Mouse (Mus musculus) 3T3-L1 (cell line): ENCODE measurements around the gene Kdm2a.
A peak's percentile ranks its signal among the peaks of the same experiment; 100 is the strongest.

Experiments used
- DNase-seq: peaks from one replicate; pipeline ENCODE4 v3.0.0-alpha.2; 2015; ENCODE audit warnings: low read depth, low spot score

Kdm2a gene

GRCm38 (mm10) chr19:4397798-4398629, at the start of gene Kdm2a:
Gene Kdm2a (minus strand): TSS chr19:4398285.
- DNase-seq = no peak

- no peak for DNase-seq
Measured at GRCm38 (mm10) chr19:4447445-4447844, 49.4 kb upstream of the Kdm2a start.

GRCm38 (mm10) chr19:4446661-4447420, 48.8 kb upstream of the Kdm2a start:
- no peak for DNase-seq

DNA sequence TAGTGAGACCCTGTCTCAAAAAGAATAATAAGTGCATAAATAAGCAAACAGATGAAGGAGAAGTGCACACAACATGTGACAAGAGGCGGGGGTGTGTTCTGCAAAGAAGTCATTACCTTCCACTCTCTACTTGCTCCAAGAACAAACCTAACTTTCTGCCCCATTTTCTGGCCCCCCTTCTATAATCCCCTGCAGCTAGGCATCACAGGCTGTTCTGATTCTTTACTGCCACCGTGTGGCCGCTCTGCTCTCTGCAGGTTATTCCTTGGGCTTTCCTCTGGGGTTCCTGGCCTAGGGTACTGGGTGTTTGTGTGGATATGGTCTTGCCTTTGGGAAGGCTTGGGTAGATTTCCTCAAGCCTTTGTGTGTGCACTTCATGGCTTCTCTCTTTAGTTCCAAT, 44.3 kb upstream of the Kdm2a start:
- peak; percentile 93 for DNase-seq

DNA sequence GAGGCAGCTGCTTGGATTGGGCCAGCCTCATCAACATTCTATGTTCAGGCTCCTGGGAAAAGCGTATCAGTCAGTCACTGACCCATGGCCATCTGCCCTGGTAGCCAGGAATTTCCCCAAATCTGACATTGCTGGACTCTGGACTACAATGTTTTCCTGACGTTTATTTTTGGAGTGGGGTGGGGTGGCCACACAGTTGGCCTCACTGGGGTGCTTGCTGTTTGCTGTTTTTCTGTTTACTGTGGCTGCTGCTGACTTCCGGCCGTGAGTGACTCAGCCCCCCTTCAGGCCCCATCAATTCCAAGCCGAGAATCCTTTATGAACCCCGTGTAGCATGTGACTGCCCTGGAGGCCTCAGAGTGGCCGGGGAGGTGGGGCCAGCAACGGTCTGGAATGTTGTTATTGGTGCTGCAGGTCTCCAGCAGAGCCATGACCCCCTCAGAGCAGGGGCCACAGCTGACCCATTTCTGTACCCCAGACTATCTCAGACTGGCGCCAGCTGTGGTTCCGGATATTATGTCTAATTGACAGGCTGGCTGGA, 43.6 kb upstream of the Kdm2a start:
- peak; percentile 92 for DNase-seq

- peak; percentile 87 for DNase-seq
Measured at GRCm38 (mm10) chr19:4441090-4441591, 43.1 kb upstream of the Kdm2a start.

DNA sequence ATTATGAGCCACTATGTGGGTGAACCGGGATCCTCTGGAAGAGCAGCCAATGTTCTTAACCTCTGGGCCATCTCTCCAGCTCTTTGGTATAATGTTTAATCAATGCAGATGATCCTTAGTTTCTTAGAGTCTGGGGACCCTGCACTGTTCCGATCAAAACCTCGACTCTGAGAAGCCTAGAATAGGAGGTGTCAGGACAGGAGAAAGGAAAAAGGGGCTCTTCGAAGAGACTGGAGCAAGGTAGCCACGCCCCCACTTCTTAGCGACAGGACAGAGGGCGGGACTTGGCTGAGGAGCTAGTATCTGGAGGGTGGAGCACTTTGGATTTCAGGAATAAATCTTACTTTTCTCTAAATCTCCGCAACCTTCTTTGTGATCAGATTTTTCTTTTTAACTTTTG, 42.1 kb upstream of the Kdm2a start:
- peak; percentile 94 for DNase-seq

GRCm38 (mm10) chr19:4439161-4439801, 41.2 kb upstream of the Kdm2a start, which contains the start of gene Rhod:
Gene Rhod (minus strand): TSS chr19:4439432.
- peak; percentile 67 for DNase-seq

DNA sequence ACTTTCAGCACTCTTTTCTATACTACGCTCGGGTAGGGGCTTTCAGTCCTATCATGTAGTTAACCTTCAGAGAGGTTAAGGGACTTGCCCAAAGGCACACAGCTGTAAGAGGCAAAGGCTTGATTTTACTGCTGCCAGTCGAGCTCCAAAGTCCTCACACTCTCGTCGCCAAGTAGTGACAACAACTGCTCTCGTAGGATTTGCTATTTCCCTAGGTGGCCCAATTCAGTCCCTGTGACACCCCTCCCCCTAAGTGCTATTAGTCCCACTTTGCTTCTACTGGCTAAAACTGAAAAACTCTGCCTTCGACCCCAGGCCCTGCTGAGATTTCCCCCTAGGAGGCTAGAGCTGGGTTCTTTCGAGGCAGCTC, 40.7 kb upstream of the Kdm2a start:
- DNase-seq = peak; percentile 43

GRCm38 (mm10) chr19:4437886-4438285, 39.8 kb upstream of the Kdm2a start:
- peak; percentile 79 for DNase-seq

GRCm38 (mm10) chr19:4436254-4436653, 38.2 kb upstream of the Kdm2a start:
- no peak for DNase-seq

GRCm38 (mm10) chr19:4434999-4435398, 36.9 kb upstream of the Kdm2a start:
- no peak for DNase-seq

DNA sequence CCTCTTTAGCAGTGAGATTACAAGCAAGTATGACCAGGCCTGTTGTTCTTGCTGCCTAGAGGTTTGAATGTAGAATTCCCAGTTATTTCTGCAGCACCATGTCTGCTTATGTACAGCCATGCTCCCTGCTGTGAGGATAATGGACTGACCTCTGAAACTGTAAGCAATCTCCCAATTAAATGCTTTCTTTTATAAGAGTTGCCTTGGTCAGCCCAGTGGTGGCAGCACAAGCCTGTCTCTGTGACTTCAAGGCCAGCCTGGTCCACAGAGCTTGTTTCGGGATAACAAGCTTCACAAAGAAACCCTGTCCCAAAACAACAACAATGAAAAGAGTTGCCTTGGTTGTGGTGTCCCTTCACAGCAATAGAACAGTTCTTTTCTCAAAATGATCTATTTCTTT, 35.7 kb upstream of the Kdm2a start:
- DNase-seq = no peak

DNA sequence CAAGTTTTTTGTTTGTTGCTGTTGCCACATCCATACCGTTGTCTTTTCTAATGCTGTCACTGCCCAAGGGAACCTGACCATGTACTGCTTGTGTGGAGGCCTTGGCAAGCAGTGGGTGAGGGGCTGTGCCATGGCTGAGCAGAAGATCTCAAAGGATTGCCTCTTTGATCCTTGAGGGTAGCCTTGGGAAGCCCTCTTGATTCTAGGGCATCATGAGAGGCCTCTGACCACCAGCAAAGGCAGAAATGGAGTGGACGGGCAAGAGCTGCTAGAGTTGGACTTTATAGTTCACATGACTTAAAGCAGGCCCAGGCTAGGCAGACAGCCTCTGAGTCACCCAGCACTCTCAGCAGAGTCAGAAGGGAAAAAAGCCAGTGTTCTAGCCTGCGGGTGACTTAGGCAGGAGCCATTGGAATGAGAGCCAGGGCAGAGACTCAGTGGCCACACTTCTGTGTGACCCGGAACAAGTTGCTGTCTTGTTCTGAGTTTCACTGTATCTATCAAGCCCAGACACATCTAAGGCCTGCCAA, 32.1 kb upstream of the Kdm2a start:
- peak; percentile 53 for DNase-seq

DNA sequence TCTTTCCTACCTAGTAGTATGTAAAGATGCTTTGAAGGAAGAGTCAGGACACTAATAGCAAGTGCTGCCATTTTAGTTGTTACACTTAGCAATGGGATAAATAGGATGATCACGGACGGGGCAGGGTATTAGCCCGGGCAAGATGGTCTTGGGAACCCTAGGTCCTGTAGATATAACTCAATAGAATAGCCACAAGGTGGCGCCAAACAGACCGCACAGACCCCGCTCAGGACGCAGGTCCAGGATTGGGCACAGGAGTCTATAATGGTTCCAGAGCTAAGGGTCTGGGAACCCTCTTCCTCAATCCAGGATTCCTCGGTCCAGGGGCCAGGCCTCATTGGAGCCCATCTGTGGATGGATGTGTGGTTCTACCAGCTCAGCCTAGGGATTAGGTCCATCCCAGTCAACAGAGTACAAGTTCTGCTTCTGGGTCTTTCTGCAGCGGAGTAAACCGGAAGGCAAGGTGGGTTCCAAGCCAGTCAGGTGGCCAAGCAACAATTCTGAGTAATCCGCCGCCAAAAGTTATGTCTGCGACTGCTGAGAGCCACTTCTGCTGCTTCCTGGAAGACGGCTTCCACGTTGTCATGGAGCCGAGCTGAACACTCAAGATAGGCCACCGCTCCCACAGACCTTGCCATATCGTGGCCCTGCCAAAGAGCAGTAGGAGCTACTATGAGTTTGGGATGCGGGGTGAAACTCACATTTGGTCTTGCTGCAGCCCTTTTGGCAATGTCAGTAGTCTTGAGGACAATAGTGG, 27.7 kb upstream of the Kdm2a start:
- DNase-seq = peak; percentile 51

- DNase-seq = no peak
Measured at GRCm38 (mm10) chr19:4423021-4423420, 24.9 kb upstream of the Kdm2a start.

DNA sequence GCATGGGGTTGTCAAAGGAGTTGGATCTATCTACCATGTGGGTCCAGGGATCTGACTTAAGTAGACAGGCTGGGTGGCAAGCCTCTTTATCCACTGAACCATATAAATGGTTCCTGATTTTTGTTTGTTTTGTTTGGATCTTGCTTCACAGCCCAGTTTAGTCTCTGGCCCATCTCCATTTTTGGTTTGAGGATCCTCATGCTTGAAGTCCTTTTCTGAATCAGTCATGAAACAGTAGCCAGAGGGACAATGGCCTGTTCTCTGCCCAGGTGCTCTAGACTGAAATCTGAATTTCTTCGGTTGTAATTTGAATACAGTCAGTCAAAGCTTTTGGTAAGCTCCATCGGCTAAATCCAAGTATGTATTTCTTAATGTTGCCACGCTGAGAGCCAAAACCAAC, 24.5 kb upstream of the Kdm2a start:
- no peak for DNase-seq

DNA sequence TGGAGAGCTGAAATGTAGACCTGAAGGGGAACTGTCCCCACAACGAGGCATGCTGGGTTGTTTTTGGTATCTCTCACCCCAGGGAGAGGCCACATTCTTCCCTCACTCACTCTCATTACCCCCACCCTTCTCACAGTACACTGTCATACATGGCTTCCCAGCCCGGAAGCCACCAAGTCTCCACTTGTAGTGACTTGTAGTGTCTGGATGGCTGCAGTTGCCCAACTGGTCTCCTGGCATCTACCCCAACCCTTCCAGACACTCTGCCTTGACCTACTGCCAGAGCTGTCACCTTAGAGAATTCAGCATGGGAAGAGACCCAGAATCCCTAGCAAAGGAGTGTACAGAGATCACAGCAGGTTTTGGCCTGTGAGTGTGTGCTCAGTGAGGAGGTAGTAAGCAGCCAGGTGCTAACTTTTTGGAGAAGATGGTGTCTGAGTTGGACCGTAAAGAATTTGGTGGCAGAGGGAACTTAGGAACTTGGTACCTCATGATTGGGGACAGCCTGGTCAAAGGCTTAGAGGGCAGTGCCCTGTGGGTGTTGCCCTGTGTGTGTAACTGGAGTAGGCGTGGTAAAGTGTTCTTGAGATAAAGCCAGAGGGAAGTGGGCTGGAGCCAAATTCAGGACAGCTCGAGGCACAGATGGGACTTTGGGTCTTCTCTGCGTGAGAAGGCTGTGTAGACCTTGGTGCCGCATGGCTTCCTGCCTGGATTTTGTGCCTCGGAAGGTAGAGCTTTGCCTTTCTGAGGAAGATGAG, 22.2 kb upstream of the Kdm2a start:
- DNase-seq = no peak

DNA sequence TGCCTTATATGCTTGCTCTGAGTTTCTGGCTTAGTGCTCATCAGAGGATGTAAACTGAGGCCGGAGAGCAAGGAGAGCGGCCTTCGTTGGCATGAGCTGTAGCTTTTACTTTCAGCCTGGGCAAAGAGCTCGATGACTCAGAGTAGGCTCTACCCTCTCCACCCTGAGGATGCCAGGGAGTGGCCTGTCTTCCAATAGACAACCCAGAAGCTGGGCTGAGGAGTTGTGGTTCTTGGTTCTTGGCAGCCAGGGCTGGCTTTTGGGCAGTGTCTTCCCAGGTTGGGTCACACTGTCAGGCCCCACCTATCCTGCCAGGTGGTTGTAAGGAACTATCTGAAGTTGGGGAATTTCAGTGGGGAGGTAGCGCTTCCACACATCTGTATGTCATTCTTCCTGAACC, 21.6 kb upstream of the Kdm2a start:
- DNase-seq = peak; percentile 52

DNA sequence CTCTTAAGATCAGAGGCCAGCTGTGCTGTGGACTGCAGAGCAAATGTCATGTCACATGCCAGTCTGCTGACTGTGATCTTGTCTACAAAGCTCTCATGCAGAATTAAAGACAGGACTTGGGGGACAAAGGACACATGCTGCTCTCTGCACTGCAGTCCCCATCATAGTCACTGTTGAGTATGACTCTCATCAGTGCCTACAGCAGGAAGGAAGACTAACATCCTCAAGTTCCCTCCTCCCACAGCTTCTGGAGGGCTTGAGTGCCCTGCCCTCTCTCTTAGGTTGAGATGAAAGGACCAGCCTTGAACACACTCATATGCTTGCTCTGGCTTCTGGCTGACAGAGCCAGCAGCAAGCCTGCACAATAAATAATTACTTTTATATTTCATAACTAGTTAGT, 19.6 kb upstream of the Kdm2a start:
- no peak for DNase-seq
